Mouse (Mus musculus): ENCODE measurements around the gene Ankrd28. TPM values are rescaled to one million over a fixed set of nuclear protein-coding genes. Genes with fewer than 3 reads are reported as not detected.

Ankrd28 gene
- polyA plus RNA-seq, 1 experiment from 2014 or later: 11.7 TPM

- ATAC-seq (ENCODE audit: insufficient read depth) (no peak), DNase-seq (no peak)
- Histone ChIP-seq H3K4me1 (ENCODE audit: insufficient read depth) (peaks cover 30% of the 10 kb centered on the region), H3K4me3 (ENCODE audit: low read depth, low read length) (no peak overlapping the region), H3K27me3 (ENCODE audit: insufficient read depth, low read length) (no peaks in the 10 kb centered on the region), H3K4me2 (no peak overlapping the region), H3K9ac (no peak overlapping the region), H3K9me3 (ENCODE audit: low read depth, low read length) (no peaks in the 10 kb centered on the region), H3K36me3 (ENCODE audit: insufficient read depth) (peaks cover 9% of the 10 kb centered on the region; the same call in 1 of the 2 replicates), H3K27ac (ENCODE audit: low read depth) (no peak overlapping the region)
- no peak for TF ChIP-seq CTCF (IDR thresholded peaks at IDR 0.05; ENCODE audit: low read depth)
- 91% methylated on average over 28 of the region's 28 CpGs for WGBS
Observed at GRCm38 (mm10) chr14:31666931-31667705, 163.3 kb downstream of the Ankrd28 start.

- WGBS: 69% methylated on average over 4 of the region's 4 CpGs
- peaks cover 9% of the 10 kb centered on the region; the same call in 1 of the 2 replicates for H3K36me3 ChIP-seq (ENCODE audit: insufficient read depth)
- H3K27ac ChIP-seq (ENCODE audit: low read depth): no peak overlapping the region
- no peak for TF ChIP-seq CTCF (IDR thresholded peaks at IDR 0.05; ENCODE audit: low read depth)
- DNase-seq (no peak), ATAC-seq (ENCODE audit: insufficient read depth) (no peak)
- H3K27me3 ChIP-seq (ENCODE audit: insufficient read depth, low read length): no peaks in the 10 kb centered on the region
- no peaks in the 10 kb centered on the region for H3K9me3 ChIP-seq (ENCODE audit: low read depth, low read length)
- H3K4me1 ChIP-seq (ENCODE audit: insufficient read depth): peaks cover 30% of the 10 kb centered on the region
- no peak overlapping the region for H3K4me3 ChIP-seq (ENCODE audit: low read depth, low read length)
- no peak overlapping the region for H3K4me2 ChIP-seq
- no peak overlapping the region for H3K9ac ChIP-seq
Observed at GRCm38 (mm10) chr14:31665566-31665940, 164.9 kb downstream of the Ankrd28 start.

- DNase-seq: no peak
- no peak for TF ChIP-seq CTCF (IDR thresholded peaks at IDR 0.05; ENCODE audit: low read depth)
- Histone ChIP-seq H3K4me3 (ENCODE audit: low read depth, low read length) (no peak overlapping the region), H3K4me2 (no peak overlapping the region), H3K9ac (no peak overlapping the region), H3K4me1 (ENCODE audit: insufficient read depth) (peaks cover 30% of the 10 kb centered on the region), H3K27ac (ENCODE audit: low read depth) (peak overlapping the region; percentile 16; the same call in 1 of the 2 replicates), H3K36me3 (ENCODE audit: insufficient read depth) (peaks cover 9% of the 10 kb centered on the region; the same call in 1 of the 2 replicates), H3K9me3 (ENCODE audit: low read depth, low read length) (no peaks in the 10 kb centered on the region), H3K27me3 (ENCODE audit: insufficient read depth, low read length) (no peaks in the 10 kb centered on the region)
- WGBS: 45% methylated on average over 12 of the region's 12 CpGs
- ATAC-seq (ENCODE audit: insufficient read depth): no peak
Observed at GRCm38 (mm10) chr14:31664903-31665565, 165.4 kb downstream of the Ankrd28 start.

- Histone ChIP-seq H3K27ac (ENCODE audit: low read depth) (peak overlapping the region; percentile 16; the same call in 1 of the 2 replicates), H3K27me3 (ENCODE audit: insufficient read depth, low read length) (no peaks in the 10 kb centered on the region), H3K4me3 (ENCODE audit: low read depth, low read length) (no peak overlapping the region), H3K36me3 (ENCODE audit: insufficient read depth) (peaks cover 9% of the 10 kb centered on the region; the same call in 1 of the 2 replicates), H3K9ac (no peak overlapping the region), H3K9me3 (ENCODE audit: low read depth, low read length) (no peaks in the 10 kb centered on the region), H3K4me1 (ENCODE audit: insufficient read depth) (peaks cover 31% of the 10 kb centered on the region), H3K4me2 (no peak overlapping the region)
- TF ChIP-seq CTCF (IDR thresholded peaks at IDR 0.05; ENCODE audit: low read depth): no peak
- 48% methylated on average over 18 of the region's 18 CpGs for WGBS
- ATAC-seq (ENCODE audit: insufficient read depth): no peak
- peak; percentile 64 for DNase-seq
Observed at GRCm38 (mm10) chr14:31664100-31664902, 166.2 kb downstream of the Ankrd28 start.

GRCm38 (mm10) chr14:31663376-31664099 is 166.9 kb downstream of the Ankrd28 start:
- 86% methylated on average over 13 of the region's 13 CpGs for WGBS
- Histone ChIP-seq H3K4me3 (ENCODE audit: low read depth, low read length) (no peak overlapping the region), H3K27me3 (ENCODE audit: insufficient read depth, low read length) (no peaks in the 10 kb centered on the region), H3K4me1 (ENCODE audit: insufficient read depth) (peaks cover 33% of the 10 kb centered on the region), H3K27ac (ENCODE audit: low read depth) (peak overlapping the region; percentile 98), H3K9me3 (ENCODE audit: low read depth, low read length) (no peaks in the 10 kb centered on the region), H3K36me3 (ENCODE audit: insufficient read depth) (peaks cover 9% of the 10 kb centered on the region; the same call in 1 of the 2 replicates), H3K9ac (no peak overlapping the region), H3K4me2 (no peak overlapping the region)
- DNase-seq (no peak), ATAC-seq (ENCODE audit: insufficient read depth) (no peak)
- no peak for TF ChIP-seq CTCF (IDR thresholded peaks at IDR 0.05; ENCODE audit: low read depth)

GRCm38 (mm10) chr14:31662555-31663211 is 167.8 kb downstream of the Ankrd28 start:
- WGBS: 27% methylated on average over 9 of the region's 9 CpGs
- no peaks in the 10 kb centered on the region for H3K9me3 ChIP-seq (ENCODE audit: low read depth, low read length)
- DNase-seq (peak; percentile 84), ATAC-seq (ENCODE audit: insufficient read depth) (peak; percentile 64)
- H3K27ac ChIP-seq (ENCODE audit: low read depth): peak overlapping the region; percentile 98
- H3K27me3 ChIP-seq (ENCODE audit: insufficient read depth, low read length): no peaks in the 10 kb centered on the region
- peak overlapping the region; percentile 35 for H3K4me3 ChIP-seq (ENCODE audit: low read depth, low read length)
- H3K9ac ChIP-seq: peak overlapping the region; percentile 58
- peaks cover 9% of the 10 kb centered on the region; the same call in 1 of the 2 replicates for H3K36me3 ChIP-seq (ENCODE audit: insufficient read depth)
- peak overlapping the region; percentile 75 for H3K4me2 ChIP-seq
- peaks cover 33% of the 10 kb centered on the region for H3K4me1 ChIP-seq (ENCODE audit: insufficient read depth)
- TF ChIP-seq CTCF (IDR thresholded peaks at IDR 0.05; ENCODE audit: low read depth): no peak; the same call in 1 of the 2 replicates

Data from lung, embryonic 14.5 days (tissue).